Mouse (Mus musculus) thymus, adult 18-20 months (tissue): ENCODE results near the gene Crb1.
"Not testable (repeated sequence)": the region's sequence is repeated elsewhere in the genome, so short reads cannot be mapped to it uniquely, and the experiment has no call there.

Experiments
- DNase-seq, 2 experiments: peaks; one replicate each; pipeline ENCODE4 v3.0.0; 2022; ENCODE audit warnings: mixed read lengths in 2 of 2

The Crb1 gene

DNA sequence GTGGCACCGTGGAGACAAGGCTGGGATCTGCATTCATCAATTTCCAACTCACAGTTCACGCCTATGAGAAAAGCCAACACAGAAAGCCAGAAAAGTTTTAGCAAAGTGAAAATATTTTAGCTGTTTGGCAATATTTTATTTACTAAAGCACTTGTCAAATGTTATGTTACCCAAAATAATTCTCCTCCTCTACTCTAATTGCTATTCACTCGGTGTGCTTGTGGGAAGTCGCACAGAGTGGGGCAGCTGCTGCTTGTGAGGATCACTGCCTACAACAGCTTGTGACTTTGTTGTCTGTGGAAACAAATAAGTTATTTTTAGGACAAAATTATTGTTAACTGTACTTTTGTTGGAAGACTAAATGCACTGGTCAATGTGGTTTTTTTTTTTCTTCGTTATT, 48.6 kb downstream of the Crb1 start:
- no peak for DNase-seq

- DNase-seq: no peak
Measured at GRCm38 (mm10) chr1:139325378-139325777, 51.5 kb downstream of the Crb1 start.

DNA sequence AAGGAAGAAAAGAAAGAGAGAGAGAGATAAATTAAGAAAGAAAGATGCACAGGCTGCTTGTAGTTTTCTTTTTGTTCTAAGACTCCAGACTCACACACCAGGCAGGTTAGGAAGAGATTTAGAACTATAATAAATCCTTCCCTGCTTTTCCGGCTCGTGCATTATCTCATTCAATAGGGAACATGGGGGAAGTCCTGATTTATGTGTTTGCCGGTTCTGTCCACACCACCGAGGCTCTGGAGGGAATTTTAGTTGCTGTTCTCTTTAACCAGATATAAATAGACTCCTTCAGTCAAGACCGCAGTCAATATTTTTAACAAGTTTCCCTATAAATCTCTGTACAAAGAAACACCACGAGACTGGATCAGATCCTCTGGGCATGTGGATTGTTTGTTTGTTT, 57.1 kb downstream of the Crb1 start:
- DNase-seq: no peak

- no peak for DNase-seq
Measured at GRCm38 (mm10) chr1:139314297-139314874, 62.5 kb downstream of the Crb1 start.

- DNase-seq: no peak
Measured at GRCm38 (mm10) chr1:139308915-139309314, 68.0 kb downstream of the Crb1 start.

- DNase-seq: not testable (repeated sequence)
Measured at GRCm38 (mm10) chr1:139302519-139302918, 74.4 kb downstream of the Crb1 start.

GRCm38 (mm10) chr1:139301830-139302229, 75.1 kb downstream of the Crb1 start:
- no peak for DNase-seq

- DNase-seq: no peak
Measured at GRCm38 (mm10) chr1:139292023-139292422, 84.9 kb downstream of the Crb1 start.

DNA sequence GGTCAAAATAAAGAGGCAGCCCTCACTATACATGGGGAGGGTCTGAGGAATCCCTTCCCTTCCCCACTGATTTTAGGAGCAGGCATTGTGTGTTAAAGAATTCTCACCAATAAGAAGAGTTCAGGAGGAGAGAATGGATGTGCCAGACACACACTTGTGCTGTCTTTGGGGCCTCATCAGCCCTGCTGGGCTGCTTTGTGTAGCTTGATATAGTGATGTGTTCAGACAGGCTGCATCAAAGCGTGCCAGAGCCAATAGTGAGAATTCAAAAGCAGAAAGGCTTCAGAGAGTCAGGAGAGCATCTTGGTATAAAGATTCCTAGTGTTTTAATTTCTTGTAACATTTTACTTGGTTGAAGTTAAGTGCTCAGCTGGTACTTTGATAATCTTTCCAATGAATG, 85.3 kb downstream of the Crb1 start:
- DNase-seq: no peak

GRCm38 (mm10) chr1:139276619-139277320, 100.1 kb downstream of the Crb1 start:
- DNase-seq: no peak

DNA sequence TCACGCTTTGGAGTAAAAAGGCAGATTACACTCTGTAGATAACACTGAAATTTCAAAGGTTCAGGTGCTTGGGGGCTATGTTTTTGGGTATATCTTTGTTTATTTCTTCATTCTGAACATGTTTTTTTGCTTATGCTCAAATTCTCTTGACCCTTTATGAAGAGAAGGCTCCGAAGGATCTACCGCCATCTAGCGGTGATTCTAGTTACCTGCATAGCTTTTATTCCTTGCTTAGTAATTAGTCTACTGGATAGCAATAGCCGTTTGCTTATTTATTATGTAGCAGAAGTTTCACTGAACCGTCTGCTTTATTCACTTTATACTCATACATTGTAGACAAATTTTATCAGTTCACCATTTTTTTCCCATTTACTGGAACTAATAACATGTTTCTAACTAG, 109.1 kb downstream of the Crb1 start:
- DNase-seq: no peak

DNA sequence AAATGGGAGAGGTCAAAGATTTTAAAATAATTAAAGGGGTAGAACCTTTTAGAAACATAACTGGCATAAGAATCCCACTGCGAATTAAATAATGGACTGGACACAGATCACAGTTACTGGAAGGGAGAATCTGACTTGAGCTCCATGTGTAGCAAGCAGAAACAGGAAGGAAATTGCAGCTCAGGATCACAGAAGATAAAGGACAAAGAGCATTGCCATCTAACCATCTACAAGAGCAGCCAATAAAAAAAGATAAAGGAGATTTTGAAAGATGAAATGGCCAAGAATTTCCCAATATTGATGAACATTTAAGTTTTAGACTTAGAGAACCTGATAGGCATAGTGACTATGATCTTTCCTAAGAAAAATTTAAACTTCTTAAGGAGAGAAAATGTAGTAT, 112.7 kb downstream of the Crb1 start:
- no peak for DNase-seq

DNA sequence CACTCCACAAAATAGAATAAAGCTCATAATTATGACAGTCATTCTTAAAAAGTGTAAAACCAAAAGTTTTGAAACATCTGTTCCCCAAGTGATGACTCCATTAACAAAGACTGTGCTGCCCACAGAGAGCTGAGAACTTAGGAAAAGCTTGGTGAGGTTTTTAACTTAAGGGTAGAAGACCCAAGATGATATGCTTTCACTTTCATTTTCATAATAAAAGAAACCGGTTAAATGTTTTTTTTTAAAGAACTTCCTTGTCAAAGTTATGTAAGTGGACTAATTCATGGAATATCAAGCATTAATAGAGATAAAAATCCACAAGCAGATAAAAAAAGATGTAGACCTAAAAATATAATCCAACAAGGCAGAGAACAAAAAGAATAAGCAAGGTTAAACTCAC, 113.7 kb downstream of the Crb1 start:
- DNase-seq: no peak

DNA sequence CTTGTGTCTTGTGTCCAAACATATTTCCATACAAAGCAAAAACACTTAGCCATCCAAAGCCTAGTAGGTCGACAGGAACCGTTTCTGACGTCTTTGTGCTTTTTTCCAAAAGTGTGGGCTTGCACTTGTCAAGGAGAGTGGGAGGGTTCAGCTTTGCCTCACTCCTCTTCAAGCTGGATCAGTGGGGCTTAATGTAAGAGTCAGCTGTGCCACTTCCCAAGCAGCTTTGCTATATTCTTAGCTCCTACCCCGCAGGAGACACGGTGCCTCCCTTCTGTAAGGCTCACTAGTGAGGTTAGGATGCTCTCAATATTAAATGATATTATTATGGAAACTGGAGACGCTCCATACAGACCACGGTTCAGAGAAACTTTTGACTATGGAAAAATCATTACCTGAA, 121.3 kb downstream of the Crb1 start:
- DNase-seq: no peak

DNA sequence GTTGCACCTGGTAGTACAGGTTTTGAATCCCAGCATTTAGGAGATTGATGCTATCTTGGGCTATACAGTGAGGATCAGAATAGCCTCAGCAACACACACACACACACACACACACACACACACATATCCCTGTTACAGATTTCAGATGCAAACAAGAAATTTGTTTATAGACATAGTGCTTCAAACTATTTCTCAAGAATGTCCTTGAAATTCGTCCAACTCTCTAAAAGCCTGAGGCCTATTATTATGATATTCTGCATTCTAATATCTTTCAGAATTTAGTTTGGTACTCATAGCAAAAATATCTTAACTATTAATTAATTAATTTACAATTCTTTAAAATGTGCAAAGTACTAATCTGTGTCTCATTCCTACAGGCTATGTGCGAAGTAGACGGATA, 124.9 kb downstream of the Crb1 start:
- no peak for DNase-seq

DNA sequence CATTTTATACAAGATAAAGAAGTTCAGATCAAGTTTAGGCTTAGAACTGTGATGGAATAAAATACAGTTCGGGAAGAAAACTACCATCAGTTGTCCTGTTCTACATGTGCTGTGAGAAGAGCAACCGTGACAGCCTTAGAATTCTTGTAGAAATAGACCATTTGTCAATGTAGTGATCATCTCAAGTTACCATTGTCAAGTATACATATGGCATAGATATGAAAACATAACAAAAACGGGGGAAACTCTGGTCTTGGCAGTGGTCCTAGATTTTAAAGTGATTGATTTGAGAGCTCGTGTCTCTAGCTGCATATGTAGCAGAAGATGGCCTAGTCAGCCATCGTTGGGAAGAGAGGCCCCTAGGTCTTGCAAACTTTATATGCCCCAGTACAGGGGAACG, 127.7 kb downstream of the Crb1 start:
- no peak for DNase-seq

DNA sequence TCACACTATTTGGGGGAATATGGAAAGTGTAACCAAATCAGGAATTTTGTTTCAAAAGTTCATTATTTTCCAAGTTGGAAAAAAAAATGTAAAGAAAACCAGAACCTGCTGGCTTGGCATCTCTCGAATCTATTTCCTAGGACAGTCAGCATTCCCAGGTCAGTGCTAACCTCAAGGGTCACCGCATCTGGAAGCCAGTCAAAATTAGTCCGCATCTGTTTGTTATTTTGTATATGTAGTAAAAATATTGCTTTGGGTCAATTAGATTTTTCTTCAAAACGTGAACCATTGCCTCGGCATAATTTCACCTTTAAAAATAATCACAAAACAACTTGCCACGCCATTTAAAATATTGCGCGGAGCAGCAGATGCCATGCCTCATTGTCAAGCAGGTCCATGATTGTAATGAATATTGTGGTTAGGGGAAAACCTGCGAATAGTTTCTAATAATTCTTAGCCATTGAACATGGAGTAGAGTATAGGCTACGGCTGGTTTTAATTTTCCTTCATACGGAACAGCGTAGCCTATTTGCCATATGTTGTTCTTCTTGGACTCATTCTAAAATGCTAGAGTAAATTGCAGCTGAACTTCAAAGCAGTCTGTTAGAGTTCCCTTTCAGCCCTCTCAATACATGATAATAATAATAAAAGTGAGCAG, 130.0 kb downstream of the Crb1 start:
- no peak for DNase-seq

DNA sequence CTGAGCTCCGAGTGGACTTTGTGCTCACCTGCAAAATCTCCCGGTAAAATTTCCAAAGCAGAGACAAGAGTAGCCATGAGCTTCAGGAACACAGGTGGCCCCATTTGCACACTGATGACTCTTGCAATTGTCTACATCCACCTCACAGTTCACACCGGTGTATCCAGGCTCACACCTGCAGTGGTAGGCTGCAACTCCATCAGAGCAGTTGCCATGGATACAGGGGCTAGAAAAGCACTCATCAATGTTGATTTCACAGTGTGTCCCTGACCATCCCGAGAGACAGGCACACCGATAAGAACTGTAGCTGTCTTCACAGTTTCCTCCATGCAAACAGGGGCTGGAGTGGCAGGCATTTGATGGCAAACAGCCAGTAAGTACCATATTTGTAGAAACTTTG, 140.1 kb downstream of the Crb1 start:
- no peak for DNase-seq

DNA sequence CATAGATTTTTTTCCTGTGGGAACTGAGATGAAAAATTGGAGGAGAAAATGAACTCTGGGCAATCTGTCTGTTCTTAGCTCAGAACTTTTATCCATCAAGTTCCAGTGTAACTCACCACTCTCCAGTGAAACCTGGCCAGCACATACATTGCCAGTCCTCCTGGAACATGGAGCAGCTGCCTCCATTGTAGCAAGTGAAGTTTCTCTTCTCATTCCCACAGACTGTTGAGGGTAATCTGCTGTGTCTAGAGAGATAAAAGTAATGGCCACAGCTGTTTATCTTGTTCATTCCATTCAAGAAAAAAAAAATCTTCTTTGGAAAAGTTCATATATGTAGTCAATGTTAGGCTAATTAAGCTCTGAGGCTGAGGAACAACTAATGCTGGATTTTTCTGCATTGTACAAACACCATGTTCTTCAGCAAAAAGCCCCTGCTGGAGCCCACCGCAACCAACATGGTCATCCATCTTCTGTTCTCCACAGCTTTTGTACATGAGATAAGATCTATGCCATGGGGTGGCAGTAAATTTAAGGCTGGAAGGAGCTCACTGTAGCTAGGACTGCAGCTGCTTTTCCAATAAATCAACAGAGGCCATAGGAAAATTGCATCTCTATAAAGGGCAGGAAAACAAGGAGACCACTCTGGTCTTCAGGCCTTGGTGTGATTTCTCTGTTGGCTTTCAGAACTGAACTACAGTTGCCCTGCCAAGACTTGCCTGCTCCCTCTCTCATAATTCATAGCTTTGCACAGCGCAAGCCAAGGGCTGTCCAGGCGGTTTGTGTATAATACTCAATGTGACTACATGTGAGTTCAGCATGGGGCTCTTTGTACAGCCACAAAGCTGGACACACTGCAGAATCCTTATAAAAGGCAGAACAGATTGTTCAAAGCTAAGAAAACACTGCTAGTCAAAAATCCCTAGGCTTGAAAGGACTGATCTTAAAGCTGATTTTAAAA, 142.0 kb downstream of the Crb1 start:
- DNase-seq: no peak

GRCm38 (mm10) chr1:139232636-139233035, 144.3 kb downstream of the Crb1 start:
- DNase-seq: no peak

DNA sequence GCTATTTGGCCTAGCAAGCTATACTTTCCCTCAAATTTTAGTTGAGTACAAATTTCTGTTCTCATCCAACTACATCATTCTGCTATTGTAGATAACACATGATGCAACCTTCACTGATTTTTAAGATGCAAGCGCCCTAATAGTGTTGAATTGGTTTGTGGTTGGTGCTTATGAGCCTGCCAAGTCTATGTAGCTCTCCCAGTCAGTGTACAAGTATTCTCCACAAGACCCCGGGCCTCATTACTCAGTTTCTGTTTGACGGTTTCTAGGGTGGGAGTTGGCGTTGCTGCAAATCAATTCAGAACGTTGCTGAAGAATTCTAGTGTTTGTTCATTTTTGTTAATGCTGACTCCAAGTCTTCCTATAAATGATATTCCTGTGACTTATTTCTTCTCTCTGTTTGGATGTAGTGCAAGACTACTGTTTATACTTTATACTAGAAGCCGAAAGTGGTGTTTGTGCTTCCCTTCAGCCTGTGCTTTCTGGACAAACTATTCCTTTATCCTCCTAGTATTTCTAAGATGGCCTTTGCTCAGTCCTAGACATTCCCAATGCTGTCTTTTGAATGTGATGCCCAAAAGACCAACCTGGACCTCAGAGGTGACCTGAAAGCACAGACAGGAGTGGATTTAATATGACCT, 152.5 kb downstream of the Crb1 start:
- DNase-seq: no peak

DNA sequence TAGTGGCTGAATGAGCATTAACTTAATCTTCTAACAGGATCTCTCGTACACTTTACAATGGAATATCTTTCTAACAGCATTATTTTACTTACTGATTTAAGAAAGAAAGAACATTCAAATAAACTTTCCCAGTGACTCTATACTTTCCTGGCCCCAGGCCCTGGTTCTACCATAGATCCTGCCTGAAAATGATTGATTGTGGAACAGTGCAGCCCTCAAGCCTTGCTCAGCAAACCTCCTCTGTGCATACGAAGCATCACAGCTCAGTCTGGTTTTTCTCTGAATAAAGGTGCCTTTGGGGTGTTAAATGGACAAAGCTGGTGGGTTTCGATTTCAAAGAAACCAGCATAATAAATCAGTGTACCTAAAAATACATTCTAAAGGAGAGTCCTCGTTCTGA, 153.1 kb downstream of the Crb1 start:
- DNase-seq: no peak

DNA sequence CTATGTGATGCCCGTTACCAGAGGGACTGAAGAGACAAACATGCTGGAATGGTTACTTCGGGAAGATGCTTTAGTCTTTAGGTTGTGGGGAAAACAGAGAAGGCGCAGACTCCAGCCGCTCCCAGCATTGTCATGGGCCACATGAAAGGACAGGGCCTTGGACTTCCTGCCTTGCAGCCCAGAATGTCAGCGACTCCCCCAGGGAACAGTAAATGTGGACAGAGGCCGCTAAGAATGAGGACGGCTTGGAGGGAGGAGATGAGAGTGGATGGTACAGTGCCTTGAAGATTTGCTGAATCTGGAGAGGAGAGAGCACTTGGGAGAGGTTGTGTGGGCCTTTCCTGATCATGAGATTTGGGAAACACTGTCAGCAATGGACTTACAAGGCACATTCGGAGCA, 161.6 kb downstream of the Crb1 start:
- no peak for DNase-seq
